Mouse (Mus musculus): ENCODE data around the gene Mbnl1.

- TF ChIP-seq CTCF (IDR thresholded peaks at IDR 0.05; ENCODE audit: low read depth), result no peak
- no peak for TF ChIP-seq EP300 (IDR thresholded peaks at IDR 0.05; ENCODE audit: low read depth)
These were observed 166.5 kb downstream of the Mbnl1 start for GRCm38 (mm10) chr3:60639135-60639534.

Measured in heart, postnatal 0 days (tissue).